In genomic region chr9:121641235-121641915, GRCm38 (mm10) we compare ENCODE assay signal across 8 mouse cellular contexts. TPM values are rescaled to one million over a fixed set of nuclear protein-coding genes. Genes with fewer than 3 reads are reported as not detected.
DNase-seq lines count a peak whose midpoint lies in the region; ATAC-seq and TF ChIP-seq lines count a peak whose summit lies in the region.

No protein-coding gene starts in this region.

- no peak overlapping the region for H3K27ac ChIP-seq in embryonic facial prominence, embryonic 12.5 days
- H3K27ac ChIP-seq in hindbrain, embryonic 15.5 days (replicated peaks): no peak overlapping the region
- H3K27ac ChIP-seq in liver, postnatal 0 days (ENCODE audit: low read depth): no peak overlapping the region

- peak overlapping the region; percentile 4 for H3K4me3 ChIP-seq in lung, adult 2 months (replicated peaks; ENCODE audit: extremely low read depth, low read depth, low read length)
- H3K4me3 ChIP-seq in embryonic facial prominence, embryonic 12.5 days: peak overlapping the region; percentile 55
- peak overlapping the region; percentile 49 for H3K4me3 ChIP-seq in hindbrain, embryonic 15.5 days
- H3K4me3 ChIP-seq in liver, postnatal 0 days (ENCODE audit: low read depth, low read length): peak overlapping the region; percentile 45

- peak overlapping the region; percentile 44; the same call in 1 of the 2 replicates for H3K9ac ChIP-seq in embryonic facial prominence, embryonic 12.5 days
- peak overlapping the region; percentile 26; the same call in 1 of the 2 replicates for H3K9ac ChIP-seq in hindbrain, embryonic 15.5 days
- H3K9ac ChIP-seq in liver, postnatal 0 days (replicated peaks): no peak overlapping the region; the same call in 1 of the 2 replicates

- no peak for ATAC-seq in embryonic facial prominence, embryonic 12.5 days (ENCODE audit: insufficient number of reproducible peaks, insufficient read depth, low FRiP score, low TSS enrichment)
- ATAC-seq in hindbrain, embryonic 15.5 days (ENCODE audit: low FRiP score, low read depth): no peak
- ATAC-seq in liver, postnatal 0 days: no peak

- no peaks in the 10 kb centered on the region for H3K4me1 ChIP-seq in lung, adult 2 months (ENCODE audit: control insufficient read depth, insufficient read depth, low read length)
- peaks cover 16% of the 10 kb centered on the region; the same call in 1 of the 2 replicates for H3K4me1 ChIP-seq in embryonic facial prominence, embryonic 12.5 days
- H3K4me1 ChIP-seq in hindbrain, embryonic 15.5 days (replicated peaks): peaks cover 24% of the 10 kb centered on the region
- H3K4me1 ChIP-seq in liver, postnatal 0 days (ENCODE audit: insufficient read depth): peaks cover 13% of the 10 kb centered on the region

- H3K9me3 ChIP-seq in embryonic facial prominence, embryonic 12.5 days: no peaks in the 10 kb centered on the region
- H3K9me3 ChIP-seq in hindbrain, embryonic 15.5 days: no peaks in the 10 kb centered on the region
- no peaks in the 10 kb centered on the region for H3K9me3 ChIP-seq in liver, postnatal 0 days (ENCODE audit: low read length)

- peak; percentile 45 for DNase-seq in lung, adult 2 months
- DNase-seq in lung, postnatal 25 days (ENCODE audit: low spot score): no peak
- DNase-seq in liver, postnatal 0 days: no peak
- DNase-seq in right cerebral cortex, postnatal 14 days: peak; percentile 35
- DNase-seq in urinary bladder, postnatal 4 days (ENCODE audit: low spot score in 2 of 2): no peak
- DNase-seq in urinary bladder, postnatal 25 days (ENCODE audit: low spot score): no peak

- H3K4me2 ChIP-seq in embryonic facial prominence, embryonic 12.5 days (replicated peaks): peak overlapping the region; percentile 91
- H3K4me2 ChIP-seq in hindbrain, embryonic 15.5 days: peak overlapping the region; percentile 84
- peak overlapping the region; percentile 75 for H3K4me2 ChIP-seq in liver, postnatal 0 days (ENCODE audit: low read depth, low read length)

- TF ChIP-seq POLR2A in lung, adult 2 months (IDR thresholded peaks at IDR 0.05; ENCODE audit: borderline replicate concordance, extremely low read depth, low read depth, low read length): no peak

- H3K27me3 ChIP-seq in embryonic facial prominence, embryonic 12.5 days: peaks cover 65% of the 10 kb centered on the region
- H3K27me3 ChIP-seq in hindbrain, embryonic 15.5 days: peaks cover 44% of the 10 kb centered on the region
- H3K27me3 ChIP-seq in liver, postnatal 0 days (ENCODE audit: insufficient read depth, low read length): peaks cover 53% of the 10 kb centered on the region

- TF ChIP-seq EP300 in liver, postnatal 0 days (IDR thresholded peaks at IDR 0.05; ENCODE audit: low read depth): no peak

- WGBS in lung, adult 2 months: 13% methylated on average over 27 of the region's 27 CpGs
- 10% methylated on average over 27 of the region's 27 CpGs for WGBS in embryonic facial prominence, embryonic 12.5 days
- WGBS in hindbrain, embryonic 15.5 days: 13% methylated on average over 27 of the region's 27 CpGs
- 11% methylated on average over 27 of the region's 27 CpGs for WGBS in liver, postnatal 0 days (ENCODE audit: insufficient replicate concordance)

- no peak for TF ChIP-seq CTCF in lung, adult 2 months (IDR thresholded peaks at IDR 0.05; ENCODE audit: insufficient read depth, low read length)
- TF ChIP-seq CTCF in liver, postnatal 0 days (IDR thresholded peaks at IDR 0.05; ENCODE audit: low read depth): 0 out of 2 replicates have a peak, but pooled peaks have one; percentile 1

- no peaks in the 10 kb centered on the region for H3K36me3 ChIP-seq in embryonic facial prominence, embryonic 12.5 days
- H3K36me3 ChIP-seq in hindbrain, embryonic 15.5 days: no peaks in the 10 kb centered on the region
- no peaks in the 10 kb centered on the region for H3K36me3 ChIP-seq in liver, postnatal 0 days (replicated peaks; ENCODE audit: insufficient read depth, low read length)

RNA-seq across cellular contexts. Expression of gene Lyzl4, which starts 0.5 kb away (rescaled TPM):
- polyA plus RNA-seq in lung, adult 2 months (2012; rRNA removed): 0.66 and 0.72 TPM in 2 replicates
- 0.63 TPM in 1 of 2 replicates, not detected in the other for polyA plus RNA-seq in embryonic facial prominence, embryonic 12.5 days (2016; fragmentation: Nextera tagmentation; extraction: Ambion mirVana)
- 0.26 TPM in 1 of 2 replicates, not detected in the other for polyA plus RNA-seq in hindbrain, embryonic 15.5 days (2015; fragmentation: Nextera tagmentation; extraction: Ambion mirVana)
- 0.12 TPM in 2 replicates for polyA plus RNA-seq in liver, postnatal 0 days (2015; fragmentation: Nextera tagmentation; extraction: Ambion mirVana)

RNA-seq across cellular contexts. Expression of gene Vipr1, which starts 1.1 kb away (rescaled TPM):
- 2.2 and 2.6 TPM in 2 replicates for polyA plus RNA-seq in lung, adult 2 months (2012; rRNA removed)
- polyA plus RNA-seq in embryonic facial prominence, embryonic 12.5 days (2016; fragmentation: Nextera tagmentation; extraction: Ambion mirVana): 0.62 and 0.73 TPM in 2 replicates
- polyA plus RNA-seq in hindbrain, embryonic 15.5 days (2015; fragmentation: Nextera tagmentation; extraction: Ambion mirVana): 0.30 and 0.43 TPM in 2 replicates
- polyA plus RNA-seq in liver, postnatal 0 days (2015; fragmentation: Nextera tagmentation; extraction: Ambion mirVana): 3.1 and 3.4 TPM in 2 replicates

Comparison
In these comparisons a context has a peak if more than half of its experiments do, and no peak if none do; other contexts are left out.
1. DNase-seq: peak in lung, adult 2 months (single experiment) and right cerebral cortex, postnatal 14 days (single experiment); none in lung, postnatal 25 days (single experiment), liver, postnatal 0 days (single experiment), urinary bladder, postnatal 4 days (0 of 2) and urinary bladder, postnatal 25 days (single experiment).
2. H3K4me3 ChIP-seq: peak in every context shown above with its lines; median percentile 55 in embryonic facial prominence, embryonic 12.5 days; 49 in hindbrain, embryonic 15.5 days; 45 in liver, postnatal 0 days; 4 in lung, adult 2 months.
3. Peak in every context shown above with its lines, with median percentiles within 50 percentile points of each other: H3K4me2 ChIP-seq.